Mouse (Mus musculus): ENCODE results near the gene Aspm. TPM values are rescaled to one million over a fixed set of nuclear protein-coding genes. Genes with fewer than 3 reads are reported as not detected.
A peak's percentile ranks its signal among the peaks of the same experiment; 100 is the strongest.
"Not testable (repeated sequence)": the region's sequence is repeated elsewhere in the genome, so short reads cannot be mapped to it uniquely, and the experiment has no call there.

Gene Aspm
- 10.6 and 10.8 TPM in 2 replicates for polyA plus RNA-seq (2015; fragmentation: Nextera tagmentation; extraction: Ambion mirVana)

GRCm38 (mm10) chr1:139454340-139455225, at the start of gene Aspm:
Gene Aspm (plus strand): TSS chr1:139454772.
- no peaks in the 10 kb centered on the region for H3K9me3 ChIP-seq (replicated peaks)
- H3K36me3 ChIP-seq: peaks cover 15% of the 10 kb centered on the region
- H3K4me3 ChIP-seq: peak within 1 kb of the TSS; percentile 86
- peaks cover 18% of the 10 kb centered on the region for H3K4me1 ChIP-seq (replicated peaks)
- H3K27ac ChIP-seq: peak within 1 kb of the TSS; percentile 71
- peak within 1 kb of the TSS; percentile 96 for H3K4me2 ChIP-seq
- H3K9ac ChIP-seq: peak within 1 kb of the TSS; percentile 71
- no peaks in the 10 kb centered on the region for H3K27me3 ChIP-seq
- ATAC-seq (replicated peaks; ENCODE audit: insufficient number of reproducible peaks, insufficient read depth, low FRiP score, low read depth): peak; percentile 97
- WGBS: under 1% methylated on average over 63 of the region's 65 CpGs

DNA sequence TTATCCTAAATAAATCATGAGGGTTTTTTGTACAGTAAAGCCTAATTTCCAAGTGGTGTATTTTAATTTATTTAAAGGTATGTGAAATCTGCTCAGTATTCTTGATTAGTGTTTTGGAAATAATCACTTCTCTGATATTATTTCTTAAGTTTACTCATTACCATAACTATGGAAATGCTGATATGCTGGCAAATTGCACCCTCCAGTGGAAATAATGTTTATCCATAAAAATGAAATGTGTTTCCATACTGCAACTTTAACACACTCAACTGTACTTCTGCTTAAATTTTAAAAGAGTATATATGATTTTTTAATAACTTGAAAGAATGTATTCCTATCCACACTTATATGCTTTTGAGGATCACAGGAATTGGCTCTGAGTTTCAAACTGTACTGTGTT, 48.8 kb upstream of the Aspm start:
- no peak overlapping the region for H3K4me3 ChIP-seq
- H3K4me2 ChIP-seq: no peak overlapping the region
- H3K9me3 ChIP-seq (replicated peaks): no peaks in the 10 kb centered on the region
- no peak overlapping the region for H3K9ac ChIP-seq
- H3K36me3 ChIP-seq: no peaks in the 10 kb centered on the region
- no peak overlapping the region for H3K27ac ChIP-seq
- no peak for ATAC-seq (replicated peaks; ENCODE audit: insufficient number of reproducible peaks, insufficient read depth, low FRiP score, low read depth)
- H3K4me1 ChIP-seq (replicated peaks): no peaks in the 10 kb centered on the region
- H3K27me3 ChIP-seq: no peaks in the 10 kb centered on the region

GRCm38 (mm10) chr1:139407701-139408100, 46.9 kb upstream of the Aspm start:
- Histone ChIP-seq H3K4me3 (no peak overlapping the region), H3K4me2 (no peak overlapping the region), H3K9ac (no peak overlapping the region), H3K36me3 (no peaks in the 10 kb centered on the region), H3K9me3 (replicated peaks) (no peaks in the 10 kb centered on the region), H3K4me1 (replicated peaks) (no peaks in the 10 kb centered on the region), H3K27ac (no peak overlapping the region), H3K27me3 (no peaks in the 10 kb centered on the region)
- no peak for ATAC-seq (replicated peaks; ENCODE audit: insufficient number of reproducible peaks, insufficient read depth, low FRiP score, low read depth)
- WGBS: 54% methylated on average over 5 of the region's 5 CpGs

DNA sequence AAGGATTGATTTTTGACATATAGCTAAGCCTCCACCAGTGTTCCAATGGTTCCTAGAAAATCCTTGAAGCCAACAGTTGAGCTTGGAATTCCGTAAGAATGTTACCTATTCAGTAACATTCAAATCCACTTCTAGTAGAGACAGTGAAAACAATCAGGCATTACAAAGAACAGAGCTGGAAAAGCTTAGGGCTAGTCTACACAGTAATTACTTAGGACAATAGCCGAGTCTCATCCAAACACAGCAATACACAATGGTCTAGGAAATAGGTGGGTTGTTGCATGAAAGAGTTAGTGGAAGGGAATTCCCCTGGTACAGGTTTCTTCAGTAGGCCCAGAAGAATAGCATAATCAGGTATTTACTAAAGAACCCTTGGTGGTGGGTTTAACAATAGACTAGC, 42.2 kb upstream of the Aspm start:
- not testable (repeated sequence) for H3K9me3 ChIP-seq (replicated peaks); H3K4me3 ChIP-seq; H3K27ac ChIP-seq; ATAC-seq (replicated peaks; ENCODE audit: insufficient number of reproducible peaks, insufficient read depth, low FRiP score, low read depth); H3K4me1 ChIP-seq (replicated peaks); H3K4me2 ChIP-seq; H3K36me3 ChIP-seq; H3K27me3 ChIP-seq; H3K9ac ChIP-seq
- 79% methylated on average over 2 of the region's 2 CpGs for WGBS

DNA sequence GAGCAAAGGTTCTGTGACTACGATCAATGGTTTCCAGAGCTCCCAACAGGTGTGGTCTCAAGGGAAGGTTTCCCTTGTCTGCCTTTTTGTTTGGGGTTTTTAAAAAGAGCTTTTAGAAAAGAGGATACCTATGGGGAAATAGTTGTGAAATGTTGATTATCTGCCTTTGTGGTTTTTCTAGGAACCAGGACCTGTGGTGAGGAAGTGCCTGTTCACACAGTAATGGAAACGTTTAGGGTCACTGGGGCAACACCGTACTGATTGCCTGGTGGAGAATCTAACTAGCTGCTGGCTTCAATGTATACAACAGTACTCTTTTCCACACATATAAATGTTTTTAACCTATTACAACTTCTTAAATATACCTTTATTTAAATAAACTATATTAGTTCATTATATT, 41.1 kb upstream of the Aspm start:
- no peaks in the 10 kb centered on the region for H3K36me3 ChIP-seq
- ATAC-seq (replicated peaks; ENCODE audit: insufficient number of reproducible peaks, insufficient read depth, low FRiP score, low read depth): no peak
- no peak overlapping the region for H3K27ac ChIP-seq
- no peaks in the 10 kb centered on the region for H3K4me1 ChIP-seq (replicated peaks)
- H3K9me3 ChIP-seq (replicated peaks): no peaks in the 10 kb centered on the region
- H3K4me2 ChIP-seq: no peak overlapping the region
- H3K27me3 ChIP-seq: no peaks in the 10 kb centered on the region
- H3K9ac ChIP-seq: no peak overlapping the region
- WGBS: 72% methylated on average over 3 of the region's 3 CpGs
- H3K4me3 ChIP-seq: no peak overlapping the region

- WGBS: 5% methylated on average over 8 of the region's 8 CpGs
- H3K27ac ChIP-seq: peak overlapping the region; percentile 91
Measured at GRCm38 (mm10) chr1:139421521-139421874, 33.1 kb upstream of the Aspm start.

DNA sequence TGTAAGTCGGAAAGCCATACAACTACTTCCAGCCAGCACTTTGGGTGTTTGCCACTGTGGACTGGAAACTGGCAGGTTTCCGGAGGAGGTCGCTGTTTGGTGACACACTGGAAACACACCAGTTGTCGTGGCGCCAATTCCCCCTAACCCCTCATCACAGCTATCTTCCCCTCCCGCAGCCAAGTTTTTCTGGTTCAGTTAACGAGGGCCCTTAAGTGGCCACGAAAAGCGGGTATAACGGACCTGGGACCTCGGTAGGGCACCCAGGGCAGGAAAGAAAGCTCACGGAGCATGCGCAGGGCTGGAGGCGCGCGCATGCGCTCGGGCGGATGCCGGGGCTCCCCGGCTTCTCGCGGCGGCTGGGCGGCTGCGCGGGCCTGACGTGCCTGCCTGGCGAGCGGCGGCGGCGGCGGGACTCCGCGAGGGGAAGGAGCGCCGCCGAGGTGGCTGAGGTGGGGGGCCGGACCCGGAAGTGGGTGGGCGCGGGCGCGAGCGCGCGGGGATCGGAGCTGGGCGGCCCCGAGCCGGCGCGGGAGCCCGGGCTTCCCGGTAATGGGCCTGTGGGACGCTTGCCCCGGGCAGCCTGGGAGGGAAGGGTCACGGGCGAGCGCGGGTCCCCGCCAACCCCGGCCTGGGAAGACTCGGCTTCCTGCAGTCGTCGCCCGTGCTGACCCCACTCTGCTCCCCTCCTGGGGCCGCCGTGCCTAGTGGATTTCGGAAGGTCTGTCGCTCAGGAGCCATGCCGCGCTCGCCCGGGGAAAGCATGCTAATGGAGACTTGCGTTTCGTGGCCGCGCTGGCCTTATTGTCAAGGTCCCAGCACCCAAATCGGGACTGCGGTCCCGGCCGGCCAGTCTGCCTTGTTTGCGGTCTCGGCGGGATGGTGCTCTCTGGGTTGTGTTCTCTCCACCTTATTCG, 32.4 kb upstream of the Aspm start, which contains the start of gene Zbtb41:
Gene Zbtb41, plus strand, starts transcription at position 414 of the 917 bp plus-strand sequence.
- Histone ChIP-seq H3K9ac (peak within 1 kb of the TSS; percentile 92), H3K4me2 (peak within 1 kb of the TSS; percentile 71), H3K9me3 (replicated peaks) (no peaks in the 10 kb centered on the region), H3K27me3 (no peaks in the 10 kb centered on the region), H3K4me1 (replicated peaks) (peaks cover 34% of the 10 kb centered on the region), H3K4me3 (peak within 1 kb of the TSS; percentile 90), H3K36me3 (no peaks in the 10 kb centered on the region), H3K27ac (peak within 1 kb of the TSS; percentile 91)
- under 1% methylated on average over 88 of the region's 88 CpGs for WGBS
- peak; percentile 98 for ATAC-seq (replicated peaks; ENCODE audit: insufficient number of reproducible peaks, insufficient read depth, low FRiP score, low read depth)

More at GRCm38 (mm10) chr1:139421521-139421874, 33.1 kb upstream of the Aspm start:
- H3K9me3 ChIP-seq (replicated peaks): no peaks in the 10 kb centered on the region
- H3K4me1 ChIP-seq (replicated peaks): peaks cover 30% of the 10 kb centered on the region
- H3K4me3 ChIP-seq: peak overlapping the region; percentile 90
- H3K9ac ChIP-seq: peak overlapping the region; percentile 92
- ATAC-seq (replicated peaks; ENCODE audit: insufficient number of reproducible peaks, insufficient read depth, low FRiP score, low read depth): no peak; the same call in 1 of the 2 replicates
- no peaks in the 10 kb centered on the region for H3K36me3 ChIP-seq
- peak overlapping the region; percentile 71 for H3K4me2 ChIP-seq
- H3K27me3 ChIP-seq: no peaks in the 10 kb centered on the region

DNA sequence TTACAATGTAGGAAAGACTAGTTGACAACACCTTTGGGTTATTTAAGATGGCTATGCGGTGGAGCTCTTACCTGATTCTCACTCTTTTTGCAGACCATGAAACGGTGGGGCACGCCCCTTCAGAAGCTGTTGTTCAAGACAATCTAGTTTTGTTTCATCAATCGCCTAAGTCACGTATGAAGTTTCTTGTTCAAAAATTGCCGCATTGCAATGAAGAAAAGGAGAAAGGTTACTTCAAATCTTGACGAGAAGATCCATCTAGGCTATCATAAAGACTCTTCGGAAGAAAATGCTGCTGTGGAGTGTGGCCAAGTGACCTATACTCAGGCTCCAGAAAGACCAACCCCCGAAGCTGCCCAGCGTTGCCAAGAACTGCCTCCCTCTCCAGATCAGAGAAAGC, 31.6 kb upstream of the Aspm start:
- H3K9ac ChIP-seq: peak overlapping the region; percentile 92
- peak overlapping the region; percentile 90 for H3K4me3 ChIP-seq
- peak overlapping the region; percentile 91 for H3K27ac ChIP-seq
- peak overlapping the region; percentile 71 for H3K4me2 ChIP-seq
- ATAC-seq (replicated peaks; ENCODE audit: insufficient number of reproducible peaks, insufficient read depth, low FRiP score, low read depth): no peak
- 13% methylated on average over 10 of the region's 10 CpGs for WGBS
- no peaks in the 10 kb centered on the region for H3K36me3 ChIP-seq
- no peaks in the 10 kb centered on the region for H3K27me3 ChIP-seq
- no peaks in the 10 kb centered on the region for H3K9me3 ChIP-seq (replicated peaks)
- peaks cover 35% of the 10 kb centered on the region for H3K4me1 ChIP-seq (replicated peaks)

GRCm38 (mm10) chr1:139423931-139424330, 30.6 kb upstream of the Aspm start:
- Histone ChIP-seq H3K9ac (peak overlapping the region; percentile 92), H3K4me3 (peak overlapping the region; percentile 90), H3K27ac (no peak overlapping the region), H3K27me3 (no peaks in the 10 kb centered on the region), H3K9me3 (replicated peaks) (no peaks in the 10 kb centered on the region), H3K4me2 (peak overlapping the region; percentile 71), H3K36me3 (peaks cover 1% of the 10 kb centered on the region), H3K4me1 (replicated peaks) (peaks cover 35% of the 10 kb centered on the region)
- WGBS: 19% methylated on average over 10 of the region's 10 CpGs
- ATAC-seq (replicated peaks; ENCODE audit: insufficient number of reproducible peaks, insufficient read depth, low FRiP score, low read depth): no peak

- H3K4me3 ChIP-seq: peak overlapping the region; percentile 41
- H3K36me3 ChIP-seq: peaks cover 11% of the 10 kb centered on the region
- no peaks in the 10 kb centered on the region for H3K9me3 ChIP-seq (replicated peaks)
- ATAC-seq (replicated peaks; ENCODE audit: insufficient number of reproducible peaks, insufficient read depth, low FRiP score, low read depth): no peak
- H3K4me1 ChIP-seq (replicated peaks): peaks cover 35% of the 10 kb centered on the region
- 24% methylated on average over 3 of the region's 3 CpGs for WGBS
- H3K27me3 ChIP-seq: no peaks in the 10 kb centered on the region
- H3K9ac ChIP-seq: peak overlapping the region; percentile 36; the same call in 1 of the 2 replicates
- no peak overlapping the region for H3K27ac ChIP-seq
- H3K4me2 ChIP-seq: peak overlapping the region; percentile 67
Measured at GRCm38 (mm10) chr1:139425006-139425405, 29.6 kb upstream of the Aspm start.

DNA sequence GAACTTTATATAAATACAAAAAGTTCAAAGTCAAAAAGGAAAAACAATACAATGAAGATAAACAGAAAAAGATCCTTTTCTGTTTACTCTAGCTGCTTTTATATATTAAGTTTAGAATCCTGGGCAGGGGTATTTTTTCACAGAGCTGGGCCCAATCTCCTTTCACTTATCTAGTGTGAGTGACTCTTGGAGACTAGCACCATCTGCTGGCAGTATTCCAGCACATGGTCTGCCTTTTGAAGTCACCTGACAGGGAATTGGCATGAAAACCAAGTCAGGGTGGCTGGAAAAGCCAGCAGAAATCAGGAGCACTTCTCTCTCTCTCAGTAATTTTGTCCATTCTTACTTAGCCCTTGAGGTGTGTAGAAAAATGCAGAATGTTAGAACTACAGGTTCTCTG, 16.2 kb upstream of the Aspm start:
- H3K9ac ChIP-seq: no peak overlapping the region
- no peaks in the 10 kb centered on the region for H3K27me3 ChIP-seq
- H3K9me3 ChIP-seq (replicated peaks): no peaks in the 10 kb centered on the region
- peaks cover 38% of the 10 kb centered on the region for H3K36me3 ChIP-seq
- no peak overlapping the region for H3K27ac ChIP-seq
- H3K4me2 ChIP-seq: no peak overlapping the region
- no peak for ATAC-seq (replicated peaks; ENCODE audit: insufficient number of reproducible peaks, insufficient read depth, low FRiP score, low read depth)
- H3K4me3 ChIP-seq: no peak overlapping the region
- no peaks in the 10 kb centered on the region for H3K4me1 ChIP-seq (replicated peaks)
